Mouse (Mus musculus) thymus, postnatal 36 days (tissue): ENCODE results near the gene Prl5a1.

Experiments
- DNase-seq, 2 experiments: peaks; one replicate each; pipeline ENCODE4 v3.0.0; 2022; ENCODE audit warnings: mixed read lengths in 2 of 2

Gene Prl5a1

DNA sequence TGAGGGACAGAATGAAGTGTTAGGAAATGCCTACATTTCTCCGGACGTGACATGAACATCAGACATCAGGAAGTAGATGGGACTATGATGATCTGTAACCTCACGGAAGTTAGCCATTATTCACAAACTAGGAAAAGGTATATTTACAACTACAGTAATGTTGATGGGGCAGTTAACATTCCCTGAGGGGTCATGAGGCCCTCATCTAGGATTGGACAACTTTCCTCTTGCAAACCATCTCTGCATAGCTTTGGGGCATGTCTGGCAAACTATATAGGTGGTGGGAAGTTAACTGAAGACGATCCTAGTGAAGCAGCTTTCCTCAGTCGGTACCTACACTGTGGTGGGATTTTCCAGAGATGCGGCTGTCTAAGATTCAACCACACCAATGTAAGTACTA, at the start of gene Prl5a1:
Gene Prl5a1, plus strand, starts transcription at position 301 of the 400 bp plus-strand sequence.
- DNase-seq = no peak

DNA sequence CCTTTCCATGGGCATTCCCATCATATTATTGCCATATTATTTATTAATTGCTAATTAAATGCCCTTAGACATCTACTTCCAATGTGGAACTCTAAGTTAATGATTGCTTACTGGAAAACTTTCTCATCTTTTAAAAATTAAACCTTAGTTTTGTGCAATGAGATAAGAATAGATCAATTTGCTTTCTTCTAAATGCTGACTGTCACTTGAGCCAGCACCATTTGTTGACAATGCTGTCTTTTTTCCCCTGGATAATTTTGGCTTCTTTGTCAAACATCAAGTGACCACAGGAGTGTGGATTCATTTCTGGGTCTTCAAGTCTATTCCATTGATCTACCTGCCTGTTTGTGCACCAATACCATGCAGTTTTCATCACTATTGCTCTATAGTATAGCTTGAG, 46.1 kb upstream of the Prl5a1 start:
- no peak for DNase-seq

GRCm38 (mm10) chr13:28108536-28108935, 33.7 kb upstream of the Prl5a1 start:
- DNase-seq = no peak

DNA sequence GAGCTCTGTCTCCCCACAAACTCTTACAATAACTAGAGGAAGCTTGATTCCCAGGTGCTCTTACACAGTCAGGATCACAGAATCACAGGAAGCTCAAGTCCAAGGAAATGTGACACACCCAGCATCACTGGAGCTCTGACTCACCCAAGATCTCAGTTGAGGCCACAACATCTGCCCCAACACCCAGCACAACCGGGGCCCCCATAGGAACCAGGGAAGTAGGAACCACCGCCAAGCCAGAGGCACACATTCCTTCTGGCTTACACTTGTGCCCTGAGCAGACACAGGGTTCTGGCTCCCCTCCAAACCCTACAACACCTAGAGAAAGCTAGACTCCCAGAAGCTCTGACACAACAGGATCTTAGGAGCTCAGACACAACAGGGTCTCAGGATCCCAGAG, 9.5 kb upstream of the Prl5a1 start:
- no peak for DNase-seq

GRCm38 (mm10) chr13:28135790-28136189, 6.5 kb upstream of the Prl5a1 start:
- no peak for DNase-seq
